Mouse (Mus musculus): ENCODE measurements around the gene R3hdml.

Gene R3hdml

GRCm38 (mm10) chr2:163472466-163472851 is 19.7 kb upstream of the R3hdml start, which contains the start of gene Fitm2:
TSS of gene Fitm2 (minus strand) at chr2:163472629.
- CTCF ChIA-PET: no interaction called here

GRCm38 (mm10) chr2:163480191-163480825 is 11.8 kb upstream of the R3hdml start:
- CTCF ChIA-PET: no interaction called here

- CTCF ChIA-PET: no interaction called here
Observed at GRCm38 (mm10) chr2:163481539-163482029, 10.5 kb upstream of the R3hdml start.

GRCm38 (mm10) chr2:163487360-163487759 is 4.8 kb upstream of the R3hdml start:
- CTCF ChIA-PET: no interaction called here

- CTCF ChIA-PET: no interaction called here
Observed at GRCm38 (mm10) chr2:163489725-163490291, 2.3 kb upstream of the R3hdml start.

GRCm38 (mm10) chr2:163490656-163491055 is 1.5 kb upstream of the R3hdml start:
- CTCF ChIA-PET: interaction anchor here (0.8 kb wide), 1 partner anchor 189 kb away, joined by 6 read pairs; no protein-coding TSS in a partner anchor

- CTCF ChIA-PET: interaction anchor here (0.8 kb wide), 1 partner anchor 189 kb away, joined by 6 read pairs; no protein-coding TSS in a partner anchor
Observed at GRCm38 (mm10) chr2:163491351-163491750, 767 bp upstream of the R3hdml start.

GRCm38 (mm10) chr2:163493031-163493430 is 913 bp downstream of the R3hdml start:
- CTCF ChIA-PET: interaction anchor here (0.6 kb wide), 1 partner anchor 86 kb away, joined by 10 read pairs; no protein-coding TSS in a partner anchor

GRCm38 (mm10) chr2:163493976-163494375 is 1.9 kb downstream of the R3hdml start:
- CTCF ChIA-PET: no interaction called here

- CTCF ChIA-PET: no interaction called here
Observed at GRCm38 (mm10) chr2:163494456-163494855, 2.3 kb downstream of the R3hdml start.

GRCm38 (mm10) chr2:163502219-163502618 is 10.1 kb downstream of the R3hdml start:
- CTCF ChIA-PET: no interaction called here

- CTCF ChIA-PET: no interaction called here
Observed at GRCm38 (mm10) chr2:163503191-163503590, 11.1 kb downstream of the R3hdml start.

- CTCF ChIA-PET: no interaction called here
Observed at GRCm38 (mm10) chr2:163506300-163507004, 14.3 kb downstream of the R3hdml start, which contains the start of gene Hnf4a. TSS of gene Hnf4a (plus strand) at chr2:163506808.

- CTCF ChIA-PET: no interaction called here
Observed at GRCm38 (mm10) chr2:163525761-163526243, 33.7 kb downstream of the R3hdml start.

GRCm38 (mm10) chr2:163527497-163527896 is 35.4 kb downstream of the R3hdml start:
- CTCF ChIA-PET: no interaction called here

GRCm38 (mm10) chr2:163530418-163530817 is 38.3 kb downstream of the R3hdml start:
- CTCF ChIA-PET: no interaction called here

- CTCF ChIA-PET: no interaction called here
Observed at GRCm38 (mm10) chr2:163531917-163532316, 39.8 kb downstream of the R3hdml start.

- CTCF ChIA-PET: interaction anchor here (0.8 kb wide), 1 partner anchor 252 kb away, joined by 3 read pairs; no protein-coding TSS in a partner anchor
Observed at GRCm38 (mm10) chr2:163533226-163533625, 41.1 kb downstream of the R3hdml start.

- CTCF ChIA-PET: interaction anchor here (0.7 kb wide), 1 partner anchor 133 kb away, joined by 4 read pairs; no protein-coding TSS in a partner anchor
Observed at GRCm38 (mm10) chr2:163534958-163535524, 42.9 kb downstream of the R3hdml start.

- CTCF ChIA-PET: no interaction called here
Observed at GRCm38 (mm10) chr2:163537443-163537842, 45.3 kb downstream of the R3hdml start.

GRCm38 (mm10) chr2:163538410-163538809 is 46.3 kb downstream of the R3hdml start:
- CTCF ChIA-PET: no interaction called here

All from spleen, embryonic (tissue).